Mouse (Mus musculus) ES-E14 (cell line): ENCODE measurements around the gene Gpr135. TPM values are rescaled to one million over a fixed set of nuclear protein-coding genes. Genes with fewer than 3 reads are reported as not detected.

ENCODE experiments used
- DNase-seq: peaks from one replicate; pipeline ENCODE4 v3.0.0-alpha.2; 2013; ENCODE audit warnings: low read depth, low spot score
- H3K27ac ChIP-seq: 2 replicates; pipeline ENCODE4 v1.5.1; 2012; ENCODE audit warnings: low read depth, mild to moderate bottlenecking, low read length, moderate library complexity, mixed read lengths; ENCODE audit not compliant: poor library complexity, insufficient read depth, severe bottlenecking
- H3K36me3 ChIP-seq: 2 replicates; pipeline ENCODE4 v1.6.1; 2012; ENCODE audit warnings: mild to moderate bottlenecking, low read length, moderate library complexity, mixed read lengths; ENCODE audit not compliant: control insufficient read depth, poor library complexity, insufficient read depth, severe bottlenecking
- H3K4me1 ChIP-seq, 2 experiments: fragments of 150-350 bp in 1 of 2; sonication (generic) in 1 of 2; 2 replicates each; pipeline ENCODE4 v1.6.1; 2012; ENCODE audit warnings: low read length in 2 of 2, mild to moderate bottlenecking in 1 of 2, mixed read lengths in 1 of 2; ENCODE audit not compliant: control insufficient read depth in 2 of 2, insufficient read depth in 2 of 2, poor library complexity in 1 of 2
- H3K4me3 ChIP-seq, 2 experiments: fragments of 150-350 bp in 1 of 2; sonication (generic) in 1 of 2; 2 replicates each; pipeline ENCODE4 v1.5.1; 2012; ENCODE audit warnings: low read length in 2 of 2, low read depth in 1 of 2, mild to moderate bottlenecking in 1 of 2, mixed read lengths in 1 of 2; ENCODE audit not compliant: insufficient read depth in 1 of 2, poor library complexity in 1 of 2, severe bottlenecking in 1 of 2
- H3K9ac ChIP-seq: 2 replicates; pipeline ENCODE4 v1.6.1; 2012; ENCODE audit warnings: low read depth, mild to moderate bottlenecking, low read length, mixed read lengths; ENCODE audit not compliant: poor library complexity, insufficient read depth, severe bottlenecking
- H3K9me3 ChIP-seq: fragments of 150-350 bp; sonication (generic); 2 replicates; pipeline ENCODE4 v1.6.1; 2012; ENCODE audit warnings: low read depth, mild to moderate bottlenecking, low read length; ENCODE audit not compliant: control insufficient read depth, insufficient read depth
- CHD2 ChIP-seq: IDR thresholded peaks from 2 replicates; pipeline ENCODE4 v1.6.1; 2014; ENCODE audit warnings: mild to moderate bottlenecking, low read depth, low read length, inconsistent platforms
- HCFC1 ChIP-seq: IDR thresholded peaks from 2 replicates; pipeline ENCODE4 v1.6.1; 2012; ENCODE audit warnings: low read length, inconsistent platforms, borderline replicate concordance; ENCODE audit not compliant: insufficient read depth
- MAFK ChIP-seq: IDR thresholded peaks from 2 replicates; pipeline ENCODE4 v1.6.1; 2014; ENCODE audit warnings: mild to moderate bottlenecking, low read depth, low read length, inconsistent platforms; ENCODE audit not compliant: insufficient read depth
- ZC3H11A ChIP-seq: IDR thresholded peaks from 2 replicates; pipeline ENCODE4 v1.6.1; 2012; ENCODE audit warnings: low read depth, mild to moderate bottlenecking, inconsistent platforms, low read length, borderline replicate concordance
- ZNF384 ChIP-seq: IDR thresholded peaks from 2 replicates; pipeline ENCODE4 v1.6.1; 2012; ENCODE audit warnings: low read depth, low read length, inconsistent platforms
- in situ Hi-C, 2 experiments: fragments of 600-800 bp; cut with MboI; formaldehyde crosslinking; loops; one replicate each; pipeline ENCODE4 v1.15.1; 2025; ENCODE audit warnings: low sequenced_read_pairs in 2 of 2, inconsistent platforms in 1 of 2; ENCODE audit not compliant: unreplicated experiment in 2 of 2
- total RNA-seq: library from RNA; depleted of rRNA; stranded (reverse); fragments of 300-350 nt; gene quantifications from 2 replicates; pipeline ENCODE4 v1.2.3, GENCODE M21; 2012; rRNA removed

The Gpr135 gene
- total RNA-seq, 1 experiment = 2.7 TPM

- Histone ChIP-seq H3K27ac (no peak overlapping the region), H3K9me3 (no peaks in the 10 kb centered on the region), H3K9ac (no peak overlapping the region), H3K36me3 (no peaks in the 10 kb centered on the region), H3K4me3 (no peak overlapping the region), H3K4me1 (no peaks in the 10 kb centered on the region)
- in situ Hi-C loops = no loop called here
- TF ChIP-seq MAFK (peak; percentile 61; the same call in 1 of the 2 replicates), CHD2 (no peak), HCFC1 (no peak)
- no peak for DNase-seq
Measured at GRCm38 (mm10) chr12:72023572-72023971, 47.4 kb downstream of the Gpr135 start.

GRCm38 (mm10) chr12:72022790-72023189 is 48.1 kb downstream of the Gpr135 start:
- DNase-seq = no peak
- TF ChIP-seq HCFC1 = no peak
- no peak for TF ChIP-seq ZC3H11A
- TF ChIP-seq MAFK = no peak
- TF ChIP-seq ZNF384 = no peak
- TF ChIP-seq CHD2 = no peak
- Histone ChIP-seq H3K36me3 (no peaks in the 10 kb centered on the region), H3K9me3 (no peaks in the 10 kb centered on the region), H3K9ac (no peak overlapping the region), H3K4me3 (no peak overlapping the region), H3K4me1 (no peaks in the 10 kb centered on the region), H3K27ac (no peak overlapping the region)
- in situ Hi-C loops = no loop called here

DNA sequence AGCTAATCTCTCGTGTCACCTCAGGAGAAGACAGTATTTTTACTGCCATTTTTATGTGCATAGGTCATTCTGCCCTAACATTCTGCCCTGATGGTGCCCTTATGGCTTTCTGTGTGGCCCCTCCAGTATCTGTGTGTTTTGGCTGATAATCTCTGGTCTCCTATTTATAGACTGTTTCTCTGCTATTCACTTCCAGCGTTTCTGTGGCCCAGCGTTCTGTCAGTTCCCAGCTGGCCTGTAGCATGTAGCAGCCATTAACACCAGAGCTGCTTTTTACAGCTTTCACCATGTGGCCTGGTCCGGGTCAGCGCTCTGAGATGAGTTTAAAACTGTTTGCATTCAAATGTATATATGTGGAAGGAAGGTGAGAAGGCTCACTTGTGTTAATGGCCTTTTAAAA is 49.4 kb downstream of the Gpr135 start:
- no peak overlapping the region for H3K27ac ChIP-seq
- no peak overlapping the region for H3K9ac ChIP-seq
- in situ Hi-C loops = no loop called here
- H3K4me3 ChIP-seq = no peak overlapping the region
- no peaks in the 10 kb centered on the region for H3K9me3 ChIP-seq
- H3K4me1 ChIP-seq = no peaks in the 10 kb centered on the region
- H3K36me3 ChIP-seq = no peaks in the 10 kb centered on the region
- no peak for TF ChIP-seq ZNF384
- no peak for TF ChIP-seq HCFC1
- TF ChIP-seq CHD2 = no peak
- no peak for TF ChIP-seq MAFK
- TF ChIP-seq ZC3H11A = no peak
- DNase-seq = no peak

DNA sequence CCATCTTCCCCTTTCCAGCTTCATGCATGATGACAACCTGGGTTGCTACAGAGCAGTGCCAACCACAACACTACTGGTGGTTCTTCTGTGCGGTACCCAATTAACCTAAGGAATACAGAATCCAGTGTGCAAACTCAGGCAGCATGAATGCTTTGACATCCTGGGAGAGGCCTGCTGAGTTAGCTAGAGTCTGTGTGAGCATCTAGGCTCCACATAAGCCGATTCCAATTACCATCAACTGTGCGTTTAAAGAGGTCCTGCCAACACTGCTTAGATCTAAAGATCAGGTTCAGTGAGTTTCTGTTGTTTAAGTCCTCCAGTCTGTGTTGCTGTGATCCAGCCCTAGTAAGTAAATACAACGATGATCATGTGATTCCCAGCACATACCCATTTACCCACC is 50.6 kb downstream of the Gpr135 start:
- H3K27ac ChIP-seq = no peak overlapping the region
- no peak for TF ChIP-seq CHD2
- TF ChIP-seq HCFC1 = no peak
- TF ChIP-seq ZNF384 = no peak
- no peak for TF ChIP-seq ZC3H11A
- TF ChIP-seq MAFK = no peak
- in situ Hi-C loops = no loop called here
- no peak overlapping the region for H3K9ac ChIP-seq
- no peak overlapping the region for H3K4me3 ChIP-seq
- no peaks in the 10 kb centered on the region for H3K9me3 ChIP-seq
- H3K4me1 ChIP-seq = no peaks in the 10 kb centered on the region
- no peaks in the 10 kb centered on the region for H3K36me3 ChIP-seq
- DNase-seq = no peak

Other genes with a start within 250 kb of the Gpr135 start
- gene Daam1, start 240.0 kb downstream of the Gpr135 start, total RNA-seq = 15.8 and 16.7 TPM in 2 replicates
- gene L3hypdh, start 14.3 kb upstream of the Gpr135 start, total RNA-seq = 1.8 and 3.0 TPM in 2 replicates
- 33.2 and 48.3 TPM in 2 replicates for gene Jkamp, start 14.5 kb upstream of the Gpr135 start, total RNA-seq
- gene Ccdc175, start 113.9 kb upstream of the Gpr135 start, total RNA-seq = 0.09 and 0.16 TPM in 2 replicates